Mouse (Mus musculus): ENCODE results near the gene Faim.

DNA sequence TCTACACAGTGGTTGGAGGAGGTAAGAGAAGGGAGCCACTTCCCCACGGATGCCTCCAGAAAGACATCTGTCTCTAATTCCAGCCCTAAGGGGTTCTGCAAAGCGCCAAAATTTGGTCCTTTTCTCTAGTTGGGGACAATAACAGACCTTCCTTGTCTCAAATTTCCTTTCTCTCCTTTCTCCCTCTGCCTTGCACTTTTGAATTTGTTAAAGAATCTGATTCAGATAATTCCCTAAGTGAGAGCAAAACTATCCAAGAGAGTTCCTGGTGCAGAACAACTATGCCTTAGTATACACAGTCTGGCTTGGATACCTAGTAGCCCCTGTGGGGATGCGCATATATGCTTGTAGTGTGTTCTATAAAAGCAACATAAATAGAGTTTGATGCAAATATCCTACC is 26.3 kb upstream of the Faim start:
- no peak for TF ChIP-seq CTCF (IDR thresholded peaks at IDR 0.05; ENCODE audit: insufficient read depth, low read depth, low read length)
- no peak for TF ChIP-seq POLR2A (IDR thresholded peaks at IDR 0.05; ENCODE audit: insufficient read depth, low read depth, low read length)

Measured in olfactory bulb, adult 2 months (tissue).